Mouse (Mus musculus): ENCODE results near the gene Zyg11a. TPM values are rescaled to one million over a fixed set of nuclear protein-coding genes. Genes with fewer than 3 reads are reported as not detected.
"Not testable (repeated sequence)": the region's sequence is repeated elsewhere in the genome, so short reads cannot be mapped to it uniquely, and the experiment has no call there.

The Zyg11a gene
- total RNA-seq, 2 experiments from 2014 or later, result not detected

- not testable (repeated sequence) for DNase-seq (ENCODE audit: low spot score in 2 of 2)
Measured at GRCm38 (mm10) chr4:108145554-108145953, 72.3 kb downstream of the Zyg11a start.

GRCm38 (mm10) chr4:108144880-108145279 is 73.0 kb downstream of the Zyg11a start, which contains the start of gene Scp2:
Scp2 (minus strand) TSS chr4:108144998.
- DNase-seq (ENCODE audit: low spot score in 2 of 2), result no peak

GRCm38 (mm10) chr4:108143778-108144177 is 74.1 kb downstream of the Zyg11a start:
- no peak for DNase-seq (ENCODE audit: low spot score in 2 of 2)

- DNase-seq (ENCODE audit: low spot score in 2 of 2), result not testable (repeated sequence)
Measured at GRCm38 (mm10) chr4:108143178-108143577, 74.7 kb downstream of the Zyg11a start.

- no peak for DNase-seq (ENCODE audit: low spot score in 2 of 2)
Measured at GRCm38 (mm10) chr4:108136938-108137337, 80.9 kb downstream of the Zyg11a start.

Other genes starting within 250 kb of the Zyg11a start
- gene Slc1a7, start 249.7 kb downstream of the Zyg11a start, total RNA-seq (2021), result under 1 TPM in 1 of 2 experiments, not detected in 1; 0.12 TPM
- gene Podn, start 121.6 kb downstream of the Zyg11a start, total RNA-seq (2021), result 10 to 100 TPM in 1 of 2 experiments, 1 to 10 TPM in 1; 8.8 to 11.5 TPM
- gene Scp2, start 73.0 kb downstream of the Zyg11a start, total RNA-seq (2021), result 10 to 100 TPM; 87.2 to 87.7 TPM
- 10 to 100 TPM; 12.0 to 14.1 TPM for gene Echdc2, start 52.6 kb downstream of the Zyg11a start, total RNA-seq (2021)
- gene Zyg11b, start 83.0 kb upstream of the Zyg11a start, total RNA-seq (2021), result 100 to 1,000 TPM; 119 to 124 TPM
- gene Coa7, start 110.1 kb upstream of the Zyg11a start, total RNA-seq (2021), result 10 to 100 TPM; 29.7 to 33.4 TPM
- not detected for gene Shisal2a, start 165.3 kb upstream of the Zyg11a start, total RNA-seq (2021)
- gene Gpx7, start 188.9 kb upstream of the Zyg11a start, total RNA-seq (2021), result 1 to 10 TPM; 7.4 to 8.0 TPM
- 10 to 100 TPM; 40.3 to 41.3 TPM for gene Tut4, start 241.4 kb upstream of the Zyg11a start, total RNA-seq (2021)

Data from layer of hippocampus, postnatal 14 days (tissue).